ENCODE assay signal across 7 mouse cellular contexts in the genomic region with DNA sequence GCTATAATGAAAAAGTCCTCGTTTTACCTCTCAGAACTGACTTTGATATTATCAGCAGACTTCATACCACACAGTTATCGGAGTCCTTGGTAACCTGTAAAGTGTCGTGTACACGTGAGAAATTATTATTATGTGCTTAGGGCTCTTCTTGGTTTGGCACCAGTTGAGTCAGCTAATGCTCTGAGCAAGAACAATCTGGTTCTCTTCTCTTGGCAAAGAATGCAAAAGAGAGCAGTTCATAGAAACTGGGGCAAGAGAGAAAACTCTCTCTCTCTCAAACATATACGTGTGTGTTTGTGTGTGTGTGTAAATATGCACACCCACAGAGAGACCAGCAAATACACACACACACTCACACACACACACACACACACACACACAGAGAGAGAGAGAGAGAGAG.
"Had no signal": no experiment of that assay in that cellular context is flagged by ENCODE, and none has a peak within 500 bp of the region (broad histone marks: within the 10 kb centered on the region; RNA-seq: fewer than 3 reads in every experiment).

No protein-coding gene starts in this region.

- DNase-seq: lung, postnatal 14 days; right cerebral cortex, postnatal 14 days; thymus, adult 2 months; thymus, postnatal 25 days; thymus, postnatal 4 days had no signal

- ATAC-seq: midbrain, embryonic 13.5 days; midbrain, embryonic 15.5 days had no signal
